Mouse (Mus musculus) neural tube, embryonic 15.5 days (tissue): ENCODE measurements around the gene Sbds. TPM values are rescaled to one million over a fixed set of nuclear protein-coding genes. Genes with fewer than 3 reads are reported as not detected.

Source experiments
- ATAC-seq: fragments of 200-750 bp; cut with Nextera tagmentation; 2 replicates; pipeline ENCODE4 v1.8.0; 2017; ENCODE audit warnings: mild to moderate bottlenecking, moderate TSS enrichment, moderate library complexity; ENCODE audit not compliant: low FRiP score
- H3K27ac ChIP-seq: fragments of 300-500 bp; sonication (generic); replicated peaks from 2 replicates; pipeline ENCODE4 v1.5.1; 2015; ENCODE audit warnings: mild to moderate bottlenecking, inconsistent platforms
- H3K27me3 ChIP-seq: fragments of 300-500 bp; sonication (generic); replicated peaks from 2 replicates; pipeline ENCODE4 v1.6.1; 2015; ENCODE audit warnings: inconsistent platforms
- H3K36me3 ChIP-seq: fragments of 300-500 bp; sonication (generic); 2 replicates; pipeline ENCODE4 v1.6.1; 2015; ENCODE audit warnings: inconsistent platforms
- H3K4me1 ChIP-seq: fragments of 300-500 bp; sonication (generic); 2 replicates; pipeline ENCODE4 v1.6.1; 2015; ENCODE audit warnings: inconsistent platforms
- H3K4me2 ChIP-seq: fragments of 300-500 bp; sonication (generic); 2 replicates; pipeline ENCODE4 v1.6.1; 2015; ENCODE audit warnings: inconsistent platforms, mild to moderate bottlenecking, moderate library complexity
- H3K4me3 ChIP-seq: fragments of 300-500 bp; sonication (generic); replicated peaks from 2 replicates; pipeline ENCODE4 v1.5.1; 2015; ENCODE audit warnings: mild to moderate bottlenecking, inconsistent platforms
- H3K9ac ChIP-seq: fragments of 300-500 bp; sonication (generic); replicated peaks from 2 replicates; pipeline ENCODE4 v1.6.1; 2015; ENCODE audit warnings: mild to moderate bottlenecking, inconsistent platforms
- H3K9me3 ChIP-seq: fragments of 300-500 bp; sonication (generic); replicated peaks from 2 replicates; pipeline ENCODE4 v1.6.1; 2016; ENCODE audit warnings: inconsistent platforms
- whole genome bisulfite sequencing: fragments of 180-500 bp; shearing (Covaris S2); methylation state at CpG from one replicate; pipeline ENCODE4 v1.1.7; 2015; ENCODE audit warnings: mixed read lengths; 5-methylcytosine and 5-hydroxymethylcytosine counted together
- polyA plus RNA-seq: library from polyadenylated mRNA; unstranded; fragments of >200 nt; fragmentation: Nextera tagmentation; extraction: Ambion mirVana; gene quantifications from 2 replicates; pipeline ENCODE4 v1.2.1, GENCODE M21; 2015

Sbds gene
- polyA plus RNA-seq, 1 experiment from 2014 or later = 60.6 TPM

DNA sequence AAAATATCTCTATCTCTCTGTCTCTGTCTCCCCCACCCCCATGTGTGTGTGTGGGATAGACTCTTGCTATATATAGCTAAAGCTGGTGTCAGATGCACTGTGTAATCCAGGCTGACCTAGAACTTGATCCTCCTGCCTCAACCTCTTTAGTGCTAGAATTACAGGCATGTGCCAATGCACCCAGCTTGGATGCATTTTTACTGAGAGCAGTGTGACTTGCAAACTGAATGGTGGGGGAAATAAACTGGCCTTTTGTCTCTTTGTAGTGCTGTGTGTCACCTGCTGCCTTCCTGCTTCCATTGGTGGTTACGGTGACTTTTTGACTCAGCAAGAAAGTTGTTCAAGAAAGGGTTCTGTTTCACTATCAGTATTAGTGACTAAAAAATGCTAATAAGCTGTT is 59.0 kb downstream of the Sbds start:
- WGBS = 48% methylated on average over 1 of the region's 1 CpGs
- Histone ChIP-seq H3K9ac (no peak overlapping the region), H3K4me2 (no peak overlapping the region), H3K4me1 (no peaks in the 10 kb centered on the region), H3K4me3 (no peak overlapping the region), H3K9me3 (no peaks in the 10 kb centered on the region), H3K27me3 (no peaks in the 10 kb centered on the region), H3K27ac (no peak overlapping the region), H3K36me3 (peaks cover 42% of the 10 kb centered on the region)
- ATAC-seq = no peak

Other genes with a start within 250 kb of the Sbds start
- gene Asl, start 226.3 kb downstream of the Sbds start, polyA plus RNA-seq = 38.7 and 46.2 TPM in 2 replicates
- gene Crcp, start 226.2 kb downstream of the Sbds start, polyA plus RNA-seq = 73.4 and 80.4 TPM in 2 replicates
- 58.8 and 59.2 TPM in 2 replicates for gene Tpst1, start 182.2 kb downstream of the Sbds start, polyA plus RNA-seq
- 14.9 and 16.4 TPM in 2 replicates for gene Kctd7, start 110.7 kb downstream of the Sbds start, polyA plus RNA-seq
- gene Rabgef1, start 83.7 kb downstream of the Sbds start, polyA plus RNA-seq = 38.9 and 42.0 TPM in 2 replicates
- gene Tmem248, start 38.4 kb downstream of the Sbds start, polyA plus RNA-seq = 24.7 and 27.5 TPM in 2 replicates
- 21.0 and 21.9 TPM in 2 replicates for gene Tyw1, start 89 bp upstream of the Sbds start, polyA plus RNA-seq
- gene Caln1, start 113.9 kb upstream of the Sbds start, polyA plus RNA-seq = 42.5 and 51.0 TPM in 2 replicates
- 0.26 and 0.45 TPM in 2 replicates for gene A330070K13Rik, start 129.1 kb upstream of the Sbds start, polyA plus RNA-seq